Mouse (Mus musculus) stomach, embryonic 16.5 days (tissue): ENCODE measurements around the gene Fscn1. TPM values are rescaled to one million over a fixed set of nuclear protein-coding genes. Genes with fewer than 3 reads are reported as not detected.
A peak's percentile ranks its signal among the peaks of the same experiment; 100 is the strongest.

Source experiments
- ATAC-seq: fragments of 200-750 bp; cut with Nextera tagmentation; 2 replicates; pipeline ENCODE4 v1.8.0; 2017; ENCODE audit warnings: moderate number of reproducible peaks, moderate TSS enrichment; ENCODE audit not compliant: insufficient read depth, low FRiP score
- H3K27ac ChIP-seq: fragments of 300-500 bp; sonication (generic); 2 replicates; pipeline ENCODE4 v1.5.1; 2014; ENCODE audit warnings: low read length
- H3K27me3 ChIP-seq: fragments of 300-500 bp; sonication (generic); 2 replicates; pipeline ENCODE4 v1.6.1; 2014; ENCODE audit warnings: low read length, control low read depth, mixed read lengths; ENCODE audit not compliant: control insufficient read depth, insufficient read depth
- H3K36me3 ChIP-seq: fragments of 300-500 bp; sonication (generic); 2 replicates; pipeline ENCODE4 v1.6.1; 2014; ENCODE audit warnings: low read length; ENCODE audit not compliant: control insufficient read depth, insufficient read depth
- H3K4me1 ChIP-seq: fragments of 300-500 bp; sonication (generic); 2 replicates; pipeline ENCODE4 v1.6.1; 2014; ENCODE audit warnings: low read length, control low read depth, mixed read lengths; ENCODE audit not compliant: control insufficient read depth, insufficient read depth
- H3K4me2 ChIP-seq: fragments of 300-500 bp; sonication (generic); 2 replicates; pipeline ENCODE4 v1.6.1; 2014; ENCODE audit warnings: low read depth, low read length, mixed read lengths
- H3K4me3 ChIP-seq: fragments of 300-500 bp; sonication (generic); replicated peaks from 2 replicates; pipeline ENCODE4 v1.5.1; 2014; ENCODE audit warnings: mild to moderate bottlenecking, low read length
- H3K9ac ChIP-seq: fragments of 300-500 bp; sonication (generic); 2 replicates; pipeline ENCODE4 v1.6.1; 2014; ENCODE audit warnings: low read length
- H3K9me3 ChIP-seq: fragments of 300-500 bp; sonication (generic); replicated peaks from 2 replicates; pipeline ENCODE4 v1.6.1; 2016; ENCODE audit warnings: low read length, control low read depth; ENCODE audit not compliant: control insufficient read depth
- WGBS: fragments of 180-500 bp; shearing (Covaris S2); extraction: QIAGEN DNeasy Blood & Tissue Kit; methylation state at CpG from one replicate; pipeline ENCODE4 v1.1.7; 2014; 5-methylcytosine and 5-hydroxymethylcytosine counted together
- polyA plus RNA-seq: library from polyadenylated mRNA; unstranded; fragments of >200 nt; fragmentation: Nextera tagmentation; extraction: Ambion mirVana; gene quantifications from 2 replicates; pipeline ENCODE4 v1.2.1, GENCODE M21; 2015

The Fscn1 gene
- polyA plus RNA-seq, 1 experiment from 2014 or later, result 161 TPM

GRCm38 (mm10) chr5:142976516-142976915, 16.4 kb downstream of the Fscn1 start:
- Histone ChIP-seq H3K9ac (no peak overlapping the region), H3K27me3 (no peaks in the 10 kb centered on the region), H3K36me3 (peaks cover 12% of the 10 kb centered on the region), H3K4me3 (no peak overlapping the region), H3K9me3 (no peaks in the 10 kb centered on the region), H3K4me1 (peaks cover 12% of the 10 kb centered on the region; the same call in 1 of the 2 replicates), H3K27ac (peak overlapping the region; percentile 80), H3K4me2 (no peak overlapping the region)
- ATAC-seq, result peak; percentile 42; the same call in 1 of the 2 replicates
- 29% methylated on average over 5 of the region's 5 CpGs for whole genome bisulfite sequencing

- ATAC-seq, result no peak
- no peak overlapping the region for H3K9ac ChIP-seq
- H3K27me3 ChIP-seq, result no peaks in the 10 kb centered on the region
- no peaks in the 10 kb centered on the region for H3K4me1 ChIP-seq
- no peak overlapping the region for H3K4me3 ChIP-seq
- no peak overlapping the region for H3K4me2 ChIP-seq
- no peaks in the 10 kb centered on the region for H3K36me3 ChIP-seq
- 62% methylated on average over 16 of the region's 16 CpGs for WGBS
- no peak overlapping the region for H3K27ac ChIP-seq
- no peaks in the 10 kb centered on the region for H3K9me3 ChIP-seq
These were observed 22.1 kb downstream of the Fscn1 start for GRCm38 (mm10) chr5:142982046-142982801.

GRCm38 (mm10) chr5:142983174-142983573, 23.0 kb downstream of the Fscn1 start:
- WGBS, result 72% methylated on average over 8 of the region's 8 CpGs
- H3K27ac ChIP-seq, result no peak overlapping the region
- no peak for ATAC-seq

GRCm38 (mm10) chr5:142984271-142984670, 24.1 kb downstream of the Fscn1 start:
- 81% methylated on average over 10 of the region's 10 CpGs for WGBS
- Histone ChIP-seq H3K36me3 (no peaks in the 10 kb centered on the region), H3K4me2 (no peak overlapping the region), H3K27ac (no peak overlapping the region), H3K4me1 (no peaks in the 10 kb centered on the region), H3K4me3 (no peak overlapping the region), H3K9ac (no peak overlapping the region), H3K9me3 (no peaks in the 10 kb centered on the region), H3K27me3 (no peaks in the 10 kb centered on the region)
- no peak for ATAC-seq

More at GRCm38 (mm10) chr5:142983174-142983573, 23.0 kb downstream of the Fscn1 start:
- H3K36me3 ChIP-seq, result no peaks in the 10 kb centered on the region
- H3K9me3 ChIP-seq, result no peaks in the 10 kb centered on the region
- no peak overlapping the region for H3K4me2 ChIP-seq
- no peaks in the 10 kb centered on the region for H3K4me1 ChIP-seq
- H3K27me3 ChIP-seq, result no peaks in the 10 kb centered on the region
- H3K9ac ChIP-seq, result no peak overlapping the region
- H3K4me3 ChIP-seq, result no peak overlapping the region

- WGBS, result 88% methylated on average over 5 of the region's 5 CpGs
- H3K9me3 ChIP-seq, result no peaks in the 10 kb centered on the region
These were observed 28.4 kb downstream of the Fscn1 start for GRCm38 (mm10) chr5:142988520-142988919.

DNA sequence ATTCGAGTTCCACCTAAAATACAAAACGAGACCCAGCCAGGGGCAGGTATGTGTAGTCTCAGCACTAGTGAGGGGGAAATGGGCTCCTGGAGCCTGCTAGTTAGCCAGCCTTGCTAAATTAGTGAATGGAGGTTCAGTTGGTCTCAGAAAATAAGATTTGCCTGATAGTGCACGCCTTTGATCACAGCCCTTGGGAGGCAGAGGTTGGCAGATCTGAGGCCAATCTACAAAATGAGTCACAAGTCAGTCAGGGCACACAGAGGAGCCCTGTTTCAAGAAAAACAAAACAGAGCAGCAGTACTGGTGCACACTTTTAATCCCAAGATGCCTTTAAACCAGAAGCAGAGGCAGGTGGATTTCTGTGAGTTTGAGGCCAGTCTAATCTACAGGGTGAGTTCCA, 29.0 kb downstream of the Fscn1 start:
- WGBS, result 77% methylated on average over 3 of the region's 3 CpGs
- no peaks in the 10 kb centered on the region for H3K9me3 ChIP-seq
- no peak overlapping the region for H3K4me2 ChIP-seq
- H3K36me3 ChIP-seq, result 0 out of 2 replicates have a peak, but pooled peaks cover 3% of the 10 kb centered on the region
- no peak overlapping the region for H3K9ac ChIP-seq
- H3K27me3 ChIP-seq, result no peaks in the 10 kb centered on the region
- no peak for ATAC-seq
- no peak overlapping the region for H3K27ac ChIP-seq
- no peaks in the 10 kb centered on the region for H3K4me1 ChIP-seq
- H3K4me3 ChIP-seq, result no peak overlapping the region

More at GRCm38 (mm10) chr5:142988520-142988919, 28.4 kb downstream of the Fscn1 start:
- no peak overlapping the region for H3K4me3 ChIP-seq
- no peak overlapping the region for H3K9ac ChIP-seq
- ATAC-seq, result no peak
- no peak overlapping the region for H3K27ac ChIP-seq
- no peaks in the 10 kb centered on the region for H3K4me1 ChIP-seq
- no peak overlapping the region for H3K4me2 ChIP-seq
- H3K27me3 ChIP-seq, result no peaks in the 10 kb centered on the region
- H3K36me3 ChIP-seq, result 0 out of 2 replicates have a peak, but pooled peaks cover 3% of the 10 kb centered on the region

DNA sequence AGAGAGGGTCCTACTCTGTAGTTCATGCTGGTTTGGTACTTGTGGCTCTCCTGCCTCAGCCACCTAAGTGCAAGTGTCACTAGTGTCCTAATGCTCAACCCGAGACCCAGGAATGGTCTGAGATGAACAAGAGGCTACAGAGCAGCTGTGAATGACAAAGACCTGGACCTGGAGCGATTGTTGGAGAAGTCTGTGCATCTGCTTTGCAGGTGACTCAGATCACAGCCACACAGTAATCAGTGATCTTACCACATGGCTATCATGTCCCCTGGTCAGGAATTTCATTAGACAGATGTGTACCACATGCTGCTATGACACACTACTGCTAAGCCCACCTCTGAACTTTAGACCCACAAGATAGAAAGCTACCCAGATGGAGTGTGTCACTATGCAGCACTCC, 34.6 kb downstream of the Fscn1 start:
- Histone ChIP-seq H3K4me1 (0 out of 2 replicates have a peak, but pooled peaks cover 8% of the 10 kb centered on the region), H3K27ac (no peak overlapping the region), H3K4me2 (no peak overlapping the region), H3K9ac (no peak overlapping the region), H3K9me3 (no peaks in the 10 kb centered on the region), H3K27me3 (no peaks in the 10 kb centered on the region), H3K36me3 (0 out of 2 replicates have a peak, but pooled peaks cover 3% of the 10 kb centered on the region), H3K4me3 (no peak overlapping the region)
- ATAC-seq, result no peak
- WGBS, result 87% methylated on average over 2 of the region's 2 CpGs

DNA sequence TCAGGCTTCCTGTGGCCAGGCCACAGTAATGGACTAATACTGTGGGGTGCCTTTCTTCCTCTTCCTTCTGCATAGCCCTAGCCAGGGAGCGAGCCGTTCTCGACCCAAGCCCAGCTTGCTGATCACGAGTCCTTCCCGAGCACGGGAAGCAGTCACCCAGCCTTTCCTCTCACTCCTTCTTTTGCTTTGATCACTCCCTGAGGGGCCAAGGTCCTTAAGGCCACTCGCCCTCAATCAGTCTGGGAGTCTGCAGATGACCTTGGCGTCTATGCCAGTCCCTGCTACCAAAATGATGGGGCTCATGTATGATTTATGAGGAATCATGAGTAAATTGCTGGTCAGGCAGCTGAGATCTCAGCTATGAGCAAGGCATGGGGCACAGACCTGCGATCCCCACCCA, 37.4 kb downstream of the Fscn1 start:
- no peak overlapping the region for H3K9ac ChIP-seq
- H3K36me3 ChIP-seq, result no peaks in the 10 kb centered on the region
- H3K4me2 ChIP-seq, result no peak overlapping the region
- no peak overlapping the region for H3K27ac ChIP-seq
- WGBS, result 75% methylated on average over 9 of the region's 9 CpGs
- no peak for ATAC-seq
- H3K9me3 ChIP-seq, result no peaks in the 10 kb centered on the region
- no peaks in the 10 kb centered on the region for H3K27me3 ChIP-seq
- no peak overlapping the region for H3K4me3 ChIP-seq
- H3K4me1 ChIP-seq, result peaks cover 26% of the 10 kb centered on the region

- Histone ChIP-seq H3K9me3 (no peaks in the 10 kb centered on the region), H3K4me3 (no peak overlapping the region), H3K4me2 (no peak overlapping the region), H3K36me3 (no peaks in the 10 kb centered on the region), H3K27ac (no peak overlapping the region), H3K4me1 (peaks cover 27% of the 10 kb centered on the region), H3K9ac (no peak overlapping the region), H3K27me3 (no peaks in the 10 kb centered on the region)
- ATAC-seq, result no peak
- 42% methylated on average over 2 of the region's 2 CpGs for WGBS
These were observed 38.0 kb downstream of the Fscn1 start for GRCm38 (mm10) chr5:142998171-142998570.
